Mouse (Mus musculus) E14TG2a.4 (cell line): ENCODE measurements around the gene C330021F23Rik.

Experiments
- CTCF ChIP-seq: conservative IDR thresholded peaks from 2 replicates; pipeline ENCODE4 v1.5.1; 2014; ENCODE audit warnings: low read length
- NANOG ChIP-seq: IDR thresholded peaks from 2 replicates; pipeline ENCODE4 v1.6.1; 2014; ENCODE audit warnings: borderline replicate concordance, low read length, mixed read lengths

DNA sequence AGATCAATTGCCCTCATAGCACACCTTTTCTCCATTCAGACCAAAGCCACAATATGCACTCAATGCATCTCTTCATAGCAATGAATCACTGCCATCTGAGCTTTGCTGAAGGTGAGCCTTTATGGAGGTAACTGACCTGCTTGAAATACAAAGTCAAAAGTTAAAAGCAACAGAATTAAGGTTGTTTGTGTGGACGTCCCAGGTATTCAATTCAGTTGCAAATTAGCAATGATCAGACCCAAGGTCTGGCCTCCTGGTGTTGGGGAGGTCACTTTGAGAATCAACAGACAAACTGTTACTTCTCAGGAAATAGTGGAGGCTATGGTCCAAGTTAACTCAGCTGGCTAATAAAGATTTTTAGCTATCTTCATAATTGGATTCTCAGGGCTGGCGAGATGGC lies 21.3 kb upstream of the C330021F23Rik start:
- TF ChIP-seq CTCF = no peak
- peak; percentile 82 for TF ChIP-seq NANOG
